20 mouse cellular contexts compared by ENCODE assay signal in genomic region chr3:155487877-155488537, GRCm38 (mm10).
DNase-seq lines count a peak whose midpoint lies in the region; ATAC-seq lines count a peak whose summit lies in the region.
"Had no signal": no experiment of that assay in that cellular context is flagged by ENCODE, and none has a peak within 500 bp of the region (broad histone marks: within the 10 kb centered on the region; RNA-seq: fewer than 3 reads in every experiment).

No protein-coding gene starts in this region.

- H3K27me3 ChIP-seq in hindbrain, embryonic 11.5 days (ENCODE audit: control insufficient read depth, insufficient read depth, low read length) = no peaks in the 10 kb centered on the region
- H3K27me3 ChIP-seq in hindbrain, embryonic 16.5 days (replicated peaks; ENCODE audit: control insufficient read depth, insufficient read depth, low read length) = no peaks in the 10 kb centered on the region
- H3K27me3 ChIP-seq in limb, embryonic 11.5 days (ENCODE audit: control insufficient read depth, insufficient read depth, low read length) = no peaks in the 10 kb centered on the region
- no peaks in the 10 kb centered on the region for H3K27me3 ChIP-seq in limb, embryonic 10.5 days (ENCODE audit: low read depth, poor library complexity, severe bottlenecking)
- H3K27me3 ChIP-seq in midbrain, embryonic 15.5 days (replicated peaks) = no peaks in the 10 kb centered on the region
- H3K27me3 ChIP-seq: liver, embryonic 15.5 days; stomach, embryonic 15.5 days had no signal

- 81% methylated on average over 8 of the region's 8 CpGs for WGBS in hindbrain, embryonic 11.5 days
- WGBS in hindbrain, embryonic 16.5 days = 64% methylated on average over 8 of the region's 8 CpGs
- 37% methylated on average over 8 of the region's 8 CpGs for WGBS in limb, embryonic 11.5 days
- 53% methylated on average over 8 of the region's 8 CpGs for WGBS in limb, embryonic 10.5 days
- WGBS in midbrain, embryonic 15.5 days = 46% methylated on average over 8 of the region's 8 CpGs

- no peak overlapping the region for H3K9ac ChIP-seq in hindbrain, embryonic 11.5 days (ENCODE audit: low read depth, low read length)
- no peak overlapping the region for H3K9ac ChIP-seq in hindbrain, embryonic 16.5 days (ENCODE audit: low read depth, low read length)
- H3K9ac ChIP-seq in limb, embryonic 11.5 days (ENCODE audit: low read length) = no peak overlapping the region
- no peak overlapping the region for H3K9ac ChIP-seq in midbrain, embryonic 15.5 days
- H3K9ac ChIP-seq: liver, embryonic 15.5 days; stomach, embryonic 15.5 days had no signal

- H3K9me3 ChIP-seq in hindbrain, embryonic 11.5 days (ENCODE audit: control insufficient read depth, low read length) = no peaks in the 10 kb centered on the region
- H3K9me3 ChIP-seq in hindbrain, embryonic 16.5 days (ENCODE audit: control insufficient read depth, low read length) = no peaks in the 10 kb centered on the region
- H3K9me3 ChIP-seq in limb, embryonic 11.5 days (ENCODE audit: control insufficient read depth, low read length) = no peaks in the 10 kb centered on the region
- no peaks in the 10 kb centered on the region for H3K9me3 ChIP-seq in limb, embryonic 10.5 days (replicated peaks)
- H3K9me3 ChIP-seq in midbrain, embryonic 15.5 days = no peaks in the 10 kb centered on the region
- H3K9me3 ChIP-seq: embryonic facial prominence, embryonic 10.5 days; liver, embryonic 15.5 days; stomach, embryonic 15.5 days had no signal

- H3K4me2 ChIP-seq in hindbrain, embryonic 11.5 days (replicated peaks; ENCODE audit: low read depth, low read length) = no peak overlapping the region
- no peak overlapping the region for H3K4me2 ChIP-seq in hindbrain, embryonic 16.5 days (ENCODE audit: low read length)
- no peak overlapping the region for H3K4me2 ChIP-seq in limb, embryonic 11.5 days (ENCODE audit: low read depth, severe bottlenecking)
- H3K4me2 ChIP-seq in midbrain, embryonic 15.5 days = no peak overlapping the region
- H3K4me2 ChIP-seq: heart, embryonic 11.5 days; liver, embryonic 15.5 days; stomach, embryonic 15.5 days had no signal

- H3K4me3 ChIP-seq in hindbrain, embryonic 11.5 days (ENCODE audit: low read depth, low read length) = no peak overlapping the region
- H3K4me3 ChIP-seq in hindbrain, embryonic 16.5 days (ENCODE audit: low read length) = no peak overlapping the region
- no peak overlapping the region for H3K4me3 ChIP-seq in limb, embryonic 11.5 days (ENCODE audit: low read depth, low read length)
- H3K4me3 ChIP-seq in limb, embryonic 10.5 days = no peak overlapping the region
- H3K4me3 ChIP-seq in midbrain, embryonic 15.5 days = no peak overlapping the region
- H3K4me3 ChIP-seq: embryonic facial prominence, embryonic 10.5 days; erythroblast, embryonic 14.5 days; liver, embryonic 15.5 days; stomach, embryonic 15.5 days had no signal

- no peaks in the 10 kb centered on the region for H3K4me1 ChIP-seq in hindbrain, embryonic 11.5 days (replicated peaks; ENCODE audit: control insufficient read depth, insufficient read depth, low read length)
- no peaks in the 10 kb centered on the region; the same call in 1 of the 2 replicates for H3K4me1 ChIP-seq in hindbrain, embryonic 16.5 days (ENCODE audit: control insufficient read depth, insufficient read depth, low read depth, low read length)
- no peaks in the 10 kb centered on the region for H3K4me1 ChIP-seq in limb, embryonic 11.5 days (ENCODE audit: control insufficient read depth, insufficient read depth, low read length)
- no peaks in the 10 kb centered on the region for H3K4me1 ChIP-seq in limb, embryonic 10.5 days
- no peaks in the 10 kb centered on the region for H3K4me1 ChIP-seq in midbrain, embryonic 15.5 days
- H3K4me1 ChIP-seq: embryonic facial prominence, embryonic 10.5 days; liver, embryonic 15.5 days; stomach, embryonic 15.5 days had no signal

- ATAC-seq in hindbrain, embryonic 11.5 days (ENCODE audit: low FRiP score) = peak; percentile 33; the same call in 1 of the 2 replicates
- ATAC-seq in hindbrain, embryonic 16.5 days = no peak
- ATAC-seq in limb, embryonic 11.5 days (ENCODE audit: insufficient number of reproducible peaks, low FRiP score, low TSS enrichment, low read depth) = peak; percentile 79
- peak; percentile 84; the same call in 1 of the 2 replicates for ATAC-seq in midbrain, embryonic 15.5 days (replicated peaks)

- H3K27ac ChIP-seq in hindbrain, embryonic 11.5 days (ENCODE audit: low read depth, low read length) = no peak overlapping the region
- H3K27ac ChIP-seq in hindbrain, embryonic 16.5 days (ENCODE audit: low read depth, low read length) = no peak overlapping the region
- no peak overlapping the region for H3K27ac ChIP-seq in limb, embryonic 11.5 days (replicated peaks; ENCODE audit: low read depth, low read length)
- no peak overlapping the region for H3K27ac ChIP-seq in limb, embryonic 10.5 days
- H3K27ac ChIP-seq in midbrain, embryonic 15.5 days = no peak overlapping the region
- H3K27ac ChIP-seq: embryonic facial prominence, embryonic 10.5 days; liver, embryonic 15.5 days; stomach, embryonic 15.5 days had no signal

- H3K36me3 ChIP-seq in hindbrain, embryonic 11.5 days (ENCODE audit: control insufficient read depth, insufficient read depth, low read length) = no peaks in the 10 kb centered on the region
- no peaks in the 10 kb centered on the region for H3K36me3 ChIP-seq in hindbrain, embryonic 16.5 days (ENCODE audit: control insufficient read depth, insufficient read depth, low read length)
- H3K36me3 ChIP-seq in limb, embryonic 11.5 days (ENCODE audit: control insufficient read depth, insufficient read depth, low read length) = no peaks in the 10 kb centered on the region
- no peaks in the 10 kb centered on the region for H3K36me3 ChIP-seq in limb, embryonic 10.5 days
- no peaks in the 10 kb centered on the region for H3K36me3 ChIP-seq in midbrain, embryonic 15.5 days (replicated peaks)
- H3K36me3 ChIP-seq: embryonic facial prominence, embryonic 10.5 days; liver, embryonic 15.5 days; stomach, embryonic 15.5 days had no signal

- DNase-seq in hindbrain, embryonic 11.5 days (ENCODE audit: low spot score) = no peak
- peak; percentile 25 for DNase-seq in limb, embryonic 11.5 days (ENCODE audit: low spot score)
- DNase-seq in limb, embryonic 10.5 days (ENCODE audit: low spot score) = no peak
- DNase-seq in hindlimb bud, embryonic 11.5 days (ENCODE audit: extremely low spot score, low read depth, low spot score) = peak; percentile 12
- DNase-seq in lung, postnatal 36 days = no peak
- no peak for DNase-seq in heart, adult 18-20 months
- DNase-seq: cerebellum, adult 11-12 months; cerebellum, postnatal 36 days; gastrocnemius, postnatal 36 days; heart, postnatal 4 days; kidney, postnatal 4 days; lung, postnatal 10 days; spleen, adult 18-20 months had no signal

Comparison
In these comparisons a context has a peak if more than half of its experiments do, and no peak if none do; other contexts are left out.
1. DNase-seq: peak in limb, embryonic 11.5 days (single experiment) and hindlimb bud, embryonic 11.5 days (single experiment); none in hindbrain, embryonic 11.5 days (single experiment), limb, embryonic 10.5 days (single experiment), lung, postnatal 36 days (single experiment) and heart, adult 18-20 months (0 of 2).